18 mouse cellular contexts compared by ENCODE assay signal in the genomic region with DNA sequence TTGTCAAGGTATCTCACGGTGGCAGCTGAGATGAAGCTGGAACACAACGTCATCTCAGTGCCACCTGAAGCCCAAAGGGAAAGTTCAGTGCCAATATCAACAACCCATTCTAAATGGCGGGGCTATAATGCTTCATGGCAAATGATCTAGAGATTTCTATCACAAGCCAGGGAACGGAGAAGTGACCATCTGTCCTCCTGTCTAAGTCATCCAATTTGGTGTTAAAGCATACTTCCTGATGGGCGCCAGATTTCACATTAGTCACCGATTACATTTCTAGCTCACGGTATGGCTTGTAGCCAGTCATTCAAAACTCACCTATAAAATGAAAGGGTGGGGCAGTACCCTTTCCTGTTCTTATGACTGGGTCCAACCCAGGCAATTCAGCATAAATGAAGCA.
DNase-seq lines count a peak whose midpoint lies in the region; ATAC-seq and TF ChIP-seq lines count a peak whose summit lies in the region.
"Had no signal": no experiment of that assay in that cellular context is flagged by ENCODE, and none has a peak within 500 bp of the region (broad histone marks: within the 10 kb centered on the region; RNA-seq: fewer than 3 reads in every experiment).

No protein-coding gene starts in this region.

- no peak overlapping the region for H3K9ac ChIP-seq in forebrain, embryonic 14.5 days (ENCODE audit: low read length)
- H3K9ac ChIP-seq: embryonic facial prominence, embryonic 13.5 days; forebrain, embryonic 13.5 days; heart, embryonic 13.5 days; hindbrain, embryonic 15.5 days had no signal

- 75% methylated on average over 7 of the region's 7 CpGs for WGBS in forebrain, embryonic 14.5 days
- 94% methylated on average over 7 of the region's 7 CpGs for WGBS in forebrain, embryonic 10.5 days
- 25% methylated on average over 7 of the region's 7 CpGs for WGBS in small intestine, adult 2 months

- H3K36me3 ChIP-seq in forebrain, embryonic 14.5 days (ENCODE audit: control insufficient read depth, insufficient read depth, low read length), result no peaks in the 10 kb centered on the region
- no peaks in the 10 kb centered on the region for H3K36me3 ChIP-seq in forebrain, embryonic 10.5 days (replicated peaks)
- no peaks in the 10 kb centered on the region for H3K36me3 ChIP-seq in small intestine, adult 2 months (ENCODE audit: control insufficient read depth, insufficient read depth, low read length)
- H3K36me3 ChIP-seq: embryonic facial prominence, embryonic 13.5 days; heart, embryonic 13.5 days; hindbrain, embryonic 15.5 days had no signal

- H3K4me2 ChIP-seq in forebrain, embryonic 14.5 days (ENCODE audit: low read length), result no peak overlapping the region
- H3K4me2 ChIP-seq: embryonic facial prominence, embryonic 13.5 days; forebrain, embryonic 13.5 days; heart, embryonic 13.5 days; hindbrain, embryonic 15.5 days had no signal

- no peak overlapping the region for H3K4me3 ChIP-seq in forebrain, embryonic 14.5 days (ENCODE audit: low read depth, low read length)
- no peak overlapping the region for H3K4me3 ChIP-seq in forebrain, embryonic 10.5 days
- H3K4me3 ChIP-seq in small intestine, adult 2 months (ENCODE audit: low read depth, low read length), result no peak overlapping the region
- H3K4me3 ChIP-seq: embryonic facial prominence, embryonic 13.5 days; forebrain, embryonic 13.5 days; gastrocnemius, adult 2 months; heart, embryonic 13.5 days; hindbrain, embryonic 15.5 days had no signal

- peak; percentile 49 for DNase-seq in forebrain, embryonic 14.5 days (ENCODE audit: low spot score)
- no peak for DNase-seq in forebrain, embryonic 10.5 days (ENCODE audit: extremely low spot score, low spot score)
- peak; percentile 36 for DNase-seq in cerebellum, adult 8-10 months
- DNase-seq in cerebellum, postnatal 10 days, result peak; percentile 68 to 71
- no peak for DNase-seq in thymus, postnatal 0 days (ENCODE audit: low spot score)
- DNase-seq: adrenal gland, adult 8-10 months; adrenal gland, postnatal 36 days; gastrocnemius, adult 2 months; gastrocnemius, postnatal 25 days; heart, postnatal 36 days; kidney, adult 8-10 months had no signal

- H3K27ac ChIP-seq in forebrain, embryonic 14.5 days (ENCODE audit: low read depth, low read length), result no peak overlapping the region
- no peak overlapping the region for H3K27ac ChIP-seq in forebrain, embryonic 10.5 days
- H3K27ac ChIP-seq in small intestine, adult 2 months (ENCODE audit: insufficient read depth, low read depth, low read length), result 0 out of 2 replicates have a peak overlapping the region, but pooled peaks have one; percentile 29
- H3K27ac ChIP-seq: embryonic facial prominence, embryonic 13.5 days; forebrain, embryonic 13.5 days; gastrocnemius, adult 2 months; heart, embryonic 13.5 days; hindbrain, embryonic 15.5 days had no signal

- no peak for TF ChIP-seq CTCF in small intestine, adult 2 months (IDR thresholded peaks at IDR 0.05; ENCODE audit: extremely low read depth, insufficient read length, insufficient replicate concordance, low read depth, low read length)

- TF ChIP-seq POLR2A in small intestine, adult 2 months (IDR thresholded peaks at IDR 0.05; ENCODE audit: low read depth, low read length), result no peak

- ATAC-seq in forebrain, embryonic 14.5 days, result no peak
- ATAC-seq in activated CD4-positive, CD25-positive, alpha-beta regulatory T cell, adult 4 months, result no peak
- ATAC-seq: forebrain, embryonic 13.5 days; intestine, postnatal 0 days had no signal

- H3K9me3 ChIP-seq in forebrain, embryonic 14.5 days (replicated peaks; ENCODE audit: control insufficient read depth, low read length), result 0 out of 2 replicates have a peak, but pooled peaks cover 3% of the 10 kb centered on the region
- peaks cover 15% of the 10 kb centered on the region; the same call in 1 of the 2 replicates for H3K9me3 ChIP-seq in forebrain, embryonic 10.5 days
- H3K9me3 ChIP-seq: embryonic facial prominence, embryonic 13.5 days; forebrain, embryonic 13.5 days; heart, embryonic 13.5 days; hindbrain, embryonic 15.5 days had no signal

- no peaks in the 10 kb centered on the region for H3K27me3 ChIP-seq in forebrain, embryonic 14.5 days (replicated peaks; ENCODE audit: control insufficient read depth, insufficient read depth, low read length)
- H3K27me3 ChIP-seq in forebrain, embryonic 10.5 days (ENCODE audit: poor library complexity, severe bottlenecking), result peaks cover 89% of the 10 kb centered on the region
- no peaks in the 10 kb centered on the region for H3K27me3 ChIP-seq in small intestine, adult 2 months (ENCODE audit: control insufficient read depth, insufficient read depth, low read length)
- H3K27me3 ChIP-seq: embryonic facial prominence, embryonic 13.5 days; heart, embryonic 13.5 days; hindbrain, embryonic 15.5 days had no signal

- peaks cover 3% of the 10 kb centered on the region; the same call in 1 of the 2 replicates for H3K4me1 ChIP-seq in forebrain, embryonic 14.5 days (ENCODE audit: control insufficient read depth, insufficient read depth, low read length)
- peaks cover 13% of the 10 kb centered on the region for H3K4me1 ChIP-seq in forebrain, embryonic 10.5 days
- peaks cover 9% of the 10 kb centered on the region; the same call in 1 of the 2 replicates for H3K4me1 ChIP-seq in small intestine, adult 2 months (ENCODE audit: control insufficient read depth, insufficient read depth, insufficient read length, low read length)
- H3K4me1 ChIP-seq: embryonic facial prominence, embryonic 13.5 days; hindbrain, embryonic 15.5 days had no signal

Comparison
In these comparisons a context has a peak if more than half of its experiments do, and no peak if none do; other contexts are left out.
1. DNase-seq: peak in forebrain, embryonic 14.5 days (single experiment), cerebellum, adult 8-10 months (single experiment) and cerebellum, postnatal 10 days (2 of 2); none in forebrain, embryonic 10.5 days (single experiment) and thymus, postnatal 0 days (single experiment).